Mouse (Mus musculus) hindbrain, embryonic 16.5 days (tissue): ENCODE results near the gene Crocc. TPM values are rescaled to one million over a fixed set of nuclear protein-coding genes. Genes with fewer than 3 reads are reported as not detected.
A peak's percentile ranks its signal among the peaks of the same experiment; 100 is the strongest.

Experiments used
- ATAC-seq: fragments of 200-750 bp; cut with Nextera tagmentation; 2 replicates; pipeline ENCODE4 v1.8.0; 2017; ENCODE audit warnings: moderate TSS enrichment, moderate library complexity
- H3K27ac ChIP-seq: fragments of 300-500 bp; sonication (generic); 2 replicates; pipeline ENCODE4 v1.5.1; 2014; ENCODE audit warnings: low read depth, mild to moderate bottlenecking, control low read depth, low read length, moderate library complexity
- H3K27me3 ChIP-seq: fragments of 300-500 bp; sonication (generic); replicated peaks from 2 replicates; pipeline ENCODE4 v1.6.1; 2014; ENCODE audit warnings: low read length; ENCODE audit not compliant: control insufficient read depth, insufficient read depth
- H3K36me3 ChIP-seq: fragments of 300-500 bp; sonication (generic); 2 replicates; pipeline ENCODE4 v1.6.1; 2014; ENCODE audit warnings: mild to moderate bottlenecking, low read length, moderate library complexity, mixed read lengths; ENCODE audit not compliant: control insufficient read depth, insufficient read depth
- H3K4me1 ChIP-seq: fragments of 300-500 bp; sonication (generic); 2 replicates; pipeline ENCODE4 v1.6.1; 2014; ENCODE audit warnings: low read depth, low read length; ENCODE audit not compliant: control insufficient read depth, insufficient read depth
- H3K4me2 ChIP-seq: fragments of 300-500 bp; sonication (generic); 2 replicates; pipeline ENCODE4 v1.6.1; 2014; ENCODE audit warnings: mild to moderate bottlenecking, low read length, control low read depth, moderate library complexity
- H3K4me3 ChIP-seq: fragments of 300-500 bp; sonication (generic); 2 replicates; pipeline ENCODE4 v1.5.1; 2014; ENCODE audit warnings: mild to moderate bottlenecking, low read length, control low read depth, moderate library complexity
- H3K9ac ChIP-seq: fragments of 300-500 bp; sonication (generic); 2 replicates; pipeline ENCODE4 v1.6.1; 2014; ENCODE audit warnings: low read depth, mild to moderate bottlenecking, control low read depth, low read length, moderate library complexity
- H3K9me3 ChIP-seq: fragments of 300-500 bp; sonication (generic); 2 replicates; pipeline ENCODE4 v1.6.1; 2014; ENCODE audit warnings: mild to moderate bottlenecking, low read length, moderate library complexity; ENCODE audit not compliant: control insufficient read depth
- WGBS: fragments of 180-500 bp; shearing (Covaris S2); extraction: QIAGEN DNeasy Blood & Tissue Kit; methylation state at CpG from one replicate; pipeline ENCODE4 v1.1.7; 2014; 5-methylcytosine and 5-hydroxymethylcytosine counted together
- polyA plus RNA-seq: library from polyadenylated mRNA; unstranded; fragments of >200 nt; fragmentation: Nextera tagmentation; extraction: Ambion mirVana; gene quantifications from 2 replicates; pipeline ENCODE4 v1.2.1, GENCODE M21; 2015

Crocc gene
- polyA plus RNA-seq, 1 experiment from 2014 or later, result 4.9 TPM

GRCm38 (mm10) chr4:141010118-141010517, 50.2 kb downstream of the Crocc start, which contains the start of gene Mfap2:
Gene Mfap2, plus strand, starts transcription at chr4:141010418.
- ATAC-seq, result no peak
- Histone ChIP-seq H3K4me2 (peak within 1 kb of the TSS; percentile 67), H3K4me3 (peak within 1 kb of the TSS; percentile 71)

GRCm38 (mm10) chr4:141008028-141008427, 52.3 kb downstream of the Crocc start:
- Histone ChIP-seq H3K27me3 (no peaks in the 10 kb centered on the region), H3K4me2 (no peak overlapping the region), H3K4me3 (no peak overlapping the region), H3K27ac (no peak overlapping the region), H3K9ac (no peak overlapping the region), H3K4me1 (peaks cover 18% of the 10 kb centered on the region), H3K36me3 (peaks cover 39% of the 10 kb centered on the region), H3K9me3 (no peaks in the 10 kb centered on the region)
- 78% methylated on average over 8 of the region's 8 CpGs for WGBS
- no peak for ATAC-seq

More at GRCm38 (mm10) chr4:141010118-141010517, 50.2 kb downstream of the Crocc start, which contains the start of gene Mfap2:
- Histone ChIP-seq H3K9ac (peak within 1 kb of the TSS; percentile 83), H3K4me1 (peaks cover 18% of the 10 kb centered on the region), H3K36me3 (peaks cover 25% of the 10 kb centered on the region), H3K9me3 (no peaks in the 10 kb centered on the region), H3K27me3 (no peaks in the 10 kb centered on the region), H3K27ac (peak within 1 kb of the TSS; percentile 81)
- 22% methylated on average over 7 of the region's 7 CpGs for WGBS

- no peak for ATAC-seq
These were observed 54.4 kb downstream of the Crocc start for GRCm38 (mm10) chr4:141005983-141006382.

GRCm38 (mm10) chr4:140996812-140997211, 63.5 kb downstream of the Crocc start:
- Histone ChIP-seq H3K4me1 (no peaks in the 10 kb centered on the region), H3K27me3 (no peaks in the 10 kb centered on the region), H3K9me3 (no peaks in the 10 kb centered on the region), H3K36me3 (peaks cover 67% of the 10 kb centered on the region), H3K4me3 (no peak overlapping the region), H3K27ac (no peak overlapping the region), H3K4me2 (no peak overlapping the region), H3K9ac (no peak overlapping the region)
- WGBS, result 99% methylated on average over 9 of the region's 9 CpGs
- no peak for ATAC-seq

More at GRCm38 (mm10) chr4:141005983-141006382, 54.4 kb downstream of the Crocc start:
- 81% methylated on average over 13 of the region's 13 CpGs for WGBS
- no peak overlapping the region for H3K4me3 ChIP-seq
- no peaks in the 10 kb centered on the region for H3K9me3 ChIP-seq
- no peaks in the 10 kb centered on the region for H3K4me1 ChIP-seq
- H3K27ac ChIP-seq, result no peak overlapping the region
- peaks cover 49% of the 10 kb centered on the region for H3K36me3 ChIP-seq
- H3K27me3 ChIP-seq, result no peaks in the 10 kb centered on the region
- no peak overlapping the region for H3K4me2 ChIP-seq
- H3K9ac ChIP-seq, result no peak overlapping the region

GRCm38 (mm10) chr4:140995811-140996210, 64.5 kb downstream of the Crocc start:
- no peak overlapping the region for H3K4me2 ChIP-seq
- H3K27me3 ChIP-seq, result no peaks in the 10 kb centered on the region
- no peaks in the 10 kb centered on the region for H3K9me3 ChIP-seq
- H3K36me3 ChIP-seq, result peaks cover 66% of the 10 kb centered on the region
- no peaks in the 10 kb centered on the region for H3K4me1 ChIP-seq
- H3K4me3 ChIP-seq, result no peak overlapping the region
- 92% methylated on average over 8 of the region's 8 CpGs for WGBS
- H3K27ac ChIP-seq, result no peak overlapping the region
- no peak for ATAC-seq
- no peak overlapping the region for H3K9ac ChIP-seq

GRCm38 (mm10) chr4:140993846-140994245, 66.5 kb downstream of the Crocc start:
- H3K4me2 ChIP-seq, result no peak overlapping the region
- H3K36me3 ChIP-seq, result peaks cover 53% of the 10 kb centered on the region
- H3K27ac ChIP-seq, result no peak overlapping the region
- WGBS, result 88% methylated on average over 8 of the region's 8 CpGs
- no peak overlapping the region for H3K9ac ChIP-seq
- peaks cover 12% of the 10 kb centered on the region for H3K4me1 ChIP-seq
- no peak for ATAC-seq
- no peak overlapping the region for H3K4me3 ChIP-seq
- H3K27me3 ChIP-seq, result no peaks in the 10 kb centered on the region
- H3K9me3 ChIP-seq, result no peaks in the 10 kb centered on the region

- H3K4me2 ChIP-seq, result no peak overlapping the region
- no peaks in the 10 kb centered on the region for H3K27me3 ChIP-seq
- H3K4me3 ChIP-seq, result no peak overlapping the region
- peaks cover 27% of the 10 kb centered on the region for H3K4me1 ChIP-seq
- peaks cover 44% of the 10 kb centered on the region for H3K36me3 ChIP-seq
- ATAC-seq, result no peak
- H3K27ac ChIP-seq, result no peak overlapping the region
- WGBS, result 79% methylated on average over 20 of the region's 20 CpGs
- H3K9me3 ChIP-seq, result no peaks in the 10 kb centered on the region
- H3K9ac ChIP-seq, result no peak overlapping the region
These were observed 68.1 kb downstream of the Crocc start for GRCm38 (mm10) chr4:140992215-140992614.

GRCm38 (mm10) chr4:140989447-140989846, 70.9 kb downstream of the Crocc start:
- H3K4me2 ChIP-seq, result no peak overlapping the region; the same call in 1 of the 2 replicates

GRCm38 (mm10) chr4:140988706-140989290, 71.6 kb downstream of the Crocc start:
- peak overlapping the region; percentile 29; the same call in 1 of the 2 replicates for H3K9ac ChIP-seq
- H3K27ac ChIP-seq, result no peak overlapping the region
- WGBS, result 54% methylated on average over 7 of the region's 7 CpGs
- peak overlapping the region; percentile 59 for H3K4me2 ChIP-seq
- peaks cover 10% of the 10 kb centered on the region for H3K36me3 ChIP-seq
- H3K4me3 ChIP-seq, result no peak overlapping the region; the same call in 1 of the 2 replicates
- peaks cover 27% of the 10 kb centered on the region for H3K4me1 ChIP-seq
- no peak for ATAC-seq
- no peaks in the 10 kb centered on the region for H3K9me3 ChIP-seq
- no peaks in the 10 kb centered on the region for H3K27me3 ChIP-seq

More at GRCm38 (mm10) chr4:140989447-140989846, 70.9 kb downstream of the Crocc start:
- no peak overlapping the region for H3K4me3 ChIP-seq
- WGBS, result 85% methylated on average over 14 of the region's 14 CpGs
- H3K9me3 ChIP-seq, result no peaks in the 10 kb centered on the region
- H3K9ac ChIP-seq, result no peak overlapping the region; the same call in 1 of the 2 replicates
- H3K36me3 ChIP-seq, result peaks cover 16% of the 10 kb centered on the region
- H3K27ac ChIP-seq, result no peak overlapping the region
- peaks cover 27% of the 10 kb centered on the region for H3K4me1 ChIP-seq
- H3K27me3 ChIP-seq, result no peaks in the 10 kb centered on the region
- no peak for ATAC-seq
